Mouse (Mus musculus): ENCODE measurements around the gene Ubc. TPM values are rescaled to one million over a fixed set of nuclear protein-coding genes. Genes with fewer than 3 reads are reported as not detected.
A peak's percentile ranks its signal among the peaks of the same experiment; 100 is the strongest.

The Ubc gene
- polyA plus RNA-seq, 1 experiment = 1,123 TPM

GRCm38 (mm10) chr5:125403481-125404465, 13.8 kb upstream of the Ubc start:
- Histone ChIP-seq H3K4me1 (ENCODE audit: control insufficient read depth, insufficient read depth, low read length) (peaks cover 16% of the 10 kb centered on the region; the same call in 1 of the 2 replicates), H3K36me3 (ENCODE audit: control insufficient read depth, insufficient read depth, low read length) (no peaks in the 10 kb centered on the region), H3K4me3 (ENCODE audit: insufficient read depth, low read depth, low read length) (peak overlapping the region; percentile 30), H3K27me3 (replicated peaks; ENCODE audit: control insufficient read depth, insufficient read depth, low read length) (no peaks in the 10 kb centered on the region), H3K27ac (ENCODE audit: insufficient read depth, low read depth, low read length) (peak overlapping the region; percentile 83)
- 25% methylated on average over 31 of the region's 31 CpGs for WGBS
- TF ChIP-seq CTCF (conservative IDR thresholded peaks at IDR 0.05; ENCODE audit: insufficient read depth, insufficient read length, low read depth, low read length) (no peak), POLR2A (IDR thresholded peaks at IDR 0.05; ENCODE audit: low read depth, low read length) (no peak)
- DNase-seq = peak; percentile 86

DNA sequence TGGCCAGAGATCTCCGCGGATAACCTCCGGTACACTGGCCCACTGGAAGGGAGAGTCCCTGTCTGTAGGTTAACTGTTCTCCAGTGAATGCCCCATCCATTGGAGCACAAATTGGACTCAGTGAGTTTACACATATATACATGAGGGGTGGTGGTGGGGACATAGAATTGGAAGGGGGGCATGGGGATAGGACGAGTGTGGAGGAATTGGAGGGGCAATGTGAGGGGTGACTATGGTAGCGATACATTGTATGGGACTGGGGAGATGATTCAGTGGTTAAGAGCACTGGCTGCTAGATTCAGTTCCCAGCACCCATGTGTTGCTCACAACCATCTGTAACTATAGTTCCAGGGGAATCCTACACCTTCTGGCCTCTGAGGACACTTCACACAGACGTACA, 13.0 kb upstream of the Ubc start:
- no peaks in the 10 kb centered on the region for H3K36me3 ChIP-seq (ENCODE audit: control insufficient read depth, insufficient read depth, low read length)
- no peak for TF ChIP-seq POLR2A (IDR thresholded peaks at IDR 0.05; ENCODE audit: low read depth, low read length)
- TF ChIP-seq CTCF (conservative IDR thresholded peaks at IDR 0.05; ENCODE audit: insufficient read depth, insufficient read length, low read depth, low read length) = no peak
- no peak overlapping the region for H3K4me3 ChIP-seq (ENCODE audit: insufficient read depth, low read depth, low read length)
- no peaks in the 10 kb centered on the region for H3K27me3 ChIP-seq (replicated peaks; ENCODE audit: control insufficient read depth, insufficient read depth, low read length)
- H3K27ac ChIP-seq (ENCODE audit: insufficient read depth, low read depth, low read length) = peak overlapping the region; percentile 54
- no peak for DNase-seq
- WGBS = 71% methylated on average over 6 of the region's 6 CpGs
- peaks cover 16% of the 10 kb centered on the region; the same call in 1 of the 2 replicates for H3K4me1 ChIP-seq (ENCODE audit: control insufficient read depth, insufficient read depth, low read length)

DNA sequence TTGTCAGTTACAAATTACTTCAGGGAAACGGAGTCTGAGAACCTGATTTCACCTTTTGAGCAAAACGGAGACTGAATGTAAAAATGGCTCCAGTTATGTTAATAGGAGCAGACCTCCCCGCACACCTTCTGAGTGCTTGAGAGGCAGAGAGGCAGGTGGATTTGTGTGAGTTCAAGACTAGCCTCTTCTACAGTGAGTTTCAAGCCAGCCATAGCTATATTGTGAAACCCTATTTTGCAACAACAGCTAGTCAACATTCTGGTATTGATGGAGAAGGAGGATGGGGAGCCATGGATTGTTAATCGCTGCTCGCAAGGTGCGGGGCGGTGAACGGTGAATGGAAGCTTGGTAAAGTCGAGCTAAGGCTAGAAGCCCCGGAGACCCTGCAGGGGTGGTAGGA, 12.5 kb upstream of the Ubc start:
- DNase-seq = no peak
- 82% methylated on average over 10 of the region's 10 CpGs for WGBS
- Histone ChIP-seq H3K4me3 (ENCODE audit: insufficient read depth, low read depth, low read length) (no peak overlapping the region), H3K27me3 (replicated peaks; ENCODE audit: control insufficient read depth, insufficient read depth, low read length) (no peaks in the 10 kb centered on the region), H3K27ac (ENCODE audit: insufficient read depth, low read depth, low read length) (no peak overlapping the region), H3K4me1 (ENCODE audit: control insufficient read depth, insufficient read depth, low read length) (peaks cover 16% of the 10 kb centered on the region; the same call in 1 of the 2 replicates), H3K36me3 (ENCODE audit: control insufficient read depth, insufficient read depth, low read length) (no peaks in the 10 kb centered on the region)
- no peak for TF ChIP-seq CTCF (conservative IDR thresholded peaks at IDR 0.05; ENCODE audit: insufficient read depth, insufficient read length, low read depth, low read length)
- TF ChIP-seq POLR2A (IDR thresholded peaks at IDR 0.05; ENCODE audit: low read depth, low read length) = no peak

DNA sequence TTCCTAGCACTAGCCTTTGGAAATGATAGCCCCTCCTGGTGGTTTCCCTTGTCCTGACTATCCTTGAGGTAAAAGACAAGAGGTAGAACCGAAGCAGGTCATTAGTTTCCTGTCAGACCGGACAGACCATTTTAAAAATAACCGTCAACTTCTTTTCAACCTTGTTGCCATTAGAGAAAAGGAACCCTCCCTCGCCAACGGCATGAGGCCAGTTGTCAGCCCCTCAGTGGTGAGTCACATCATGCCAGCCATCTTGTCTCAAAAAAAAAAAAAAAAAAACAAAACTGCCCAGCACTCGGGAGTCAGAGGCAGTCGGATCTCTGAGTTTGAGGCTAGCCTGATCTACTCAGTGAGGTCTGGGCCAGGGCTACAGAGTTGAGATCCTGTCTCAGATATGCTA, 10.9 kb upstream of the Ubc start:
- peak; percentile 20 for DNase-seq
- 38% methylated on average over 7 of the region's 7 CpGs for WGBS
- Histone ChIP-seq H3K4me3 (ENCODE audit: insufficient read depth, low read depth, low read length) (no peak overlapping the region), H3K4me1 (ENCODE audit: control insufficient read depth, insufficient read depth, low read length) (peaks cover 7% of the 10 kb centered on the region; the same call in 1 of the 2 replicates), H3K36me3 (ENCODE audit: control insufficient read depth, insufficient read depth, low read length) (no peaks in the 10 kb centered on the region), H3K27ac (ENCODE audit: insufficient read depth, low read depth, low read length) (no peak overlapping the region), H3K27me3 (replicated peaks; ENCODE audit: control insufficient read depth, insufficient read depth, low read length) (no peaks in the 10 kb centered on the region)
- TF ChIP-seq POLR2A (IDR thresholded peaks at IDR 0.05; ENCODE audit: low read depth, low read length) (no peak), CTCF (conservative IDR thresholded peaks at IDR 0.05; ENCODE audit: insufficient read depth, insufficient read length, low read depth, low read length) (no peak)

- Histone ChIP-seq H3K36me3 (ENCODE audit: control insufficient read depth, insufficient read depth, low read length) (no peaks in the 10 kb centered on the region), H3K27ac (ENCODE audit: insufficient read depth, low read depth, low read length) (peak overlapping the region; percentile 60), H3K4me3 (ENCODE audit: insufficient read depth, low read depth, low read length) (no peak overlapping the region), H3K4me1 (ENCODE audit: control insufficient read depth, insufficient read depth, low read length) (peaks cover 30% of the 10 kb centered on the region; the same call in 1 of the 2 replicates), H3K27me3 (replicated peaks; ENCODE audit: control insufficient read depth, insufficient read depth, low read length) (no peaks in the 10 kb centered on the region)
- no peak for DNase-seq
- TF ChIP-seq POLR2A (IDR thresholded peaks at IDR 0.05; ENCODE audit: low read depth, low read length) (no peak), CTCF (conservative IDR thresholded peaks at IDR 0.05; ENCODE audit: insufficient read depth, insufficient read length, low read depth, low read length) (no peak)
- WGBS = 68% methylated on average over 3 of the region's 3 CpGs
These were observed 5.0 kb upstream of the Ubc start for GRCm38 (mm10) chr5:125395008-125395407.

DNA sequence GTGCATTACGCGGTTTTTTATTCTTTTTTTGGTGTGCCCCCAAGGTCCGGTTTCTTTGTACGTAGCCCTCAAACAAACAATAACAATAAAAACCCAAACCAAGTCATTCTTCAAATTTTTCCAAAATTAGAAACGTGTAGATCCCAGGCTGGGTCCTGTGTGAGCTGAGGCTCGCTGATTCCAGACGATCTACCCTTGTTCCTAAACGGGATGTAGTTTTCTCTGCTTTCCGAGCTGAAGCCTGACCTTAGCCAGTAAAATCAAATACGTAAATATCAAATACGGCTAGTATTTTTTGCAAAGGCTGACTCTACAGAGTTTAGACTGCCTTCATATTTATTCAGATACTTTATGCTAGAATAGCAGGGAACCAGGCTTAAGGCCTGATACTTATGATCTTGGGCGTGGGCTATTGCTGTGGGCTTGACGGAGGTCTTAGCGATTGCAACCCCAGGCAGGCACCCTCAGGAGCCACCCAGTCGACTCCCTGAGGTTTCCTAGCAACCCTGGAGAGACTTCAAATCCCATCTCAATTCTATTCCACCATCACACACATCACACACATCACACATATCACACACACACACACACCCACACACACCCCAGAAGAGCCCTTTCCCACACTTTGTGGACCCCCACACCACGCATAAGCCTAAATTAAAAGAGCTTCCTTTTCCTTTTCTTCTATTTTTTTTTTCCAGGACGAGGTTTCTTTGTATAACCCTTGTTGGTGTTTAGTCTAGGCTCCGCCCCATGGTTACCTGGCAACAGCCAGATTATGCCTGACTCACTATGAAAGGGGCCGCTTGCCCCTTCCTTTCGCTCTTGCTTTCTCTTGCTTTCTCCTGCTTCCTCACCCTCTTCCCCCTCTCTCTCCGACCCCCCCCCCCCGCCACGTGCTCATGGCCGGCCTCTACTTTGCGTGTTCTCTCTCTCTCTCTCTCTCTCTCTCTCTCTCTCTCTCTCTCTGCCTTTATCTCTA, 3.9 kb upstream of the Ubc start:
- Histone ChIP-seq H3K27me3 (replicated peaks; ENCODE audit: control insufficient read depth, insufficient read depth, low read length) (no peaks in the 10 kb centered on the region), H3K4me1 (ENCODE audit: control insufficient read depth, insufficient read depth, low read length) (peaks cover 30% of the 10 kb centered on the region; the same call in 1 of the 2 replicates), H3K27ac (ENCODE audit: insufficient read depth, low read depth, low read length) (peak overlapping the region; percentile 100), H3K4me3 (ENCODE audit: insufficient read depth, low read depth, low read length) (peak overlapping the region; percentile 33), H3K36me3 (ENCODE audit: control insufficient read depth, insufficient read depth, low read length) (no peaks in the 10 kb centered on the region; the same call in 1 of the 2 replicates)
- 3% methylated on average over 23 of the region's 25 CpGs for WGBS
- TF ChIP-seq POLR2A (IDR thresholded peaks at IDR 0.05; ENCODE audit: low read depth, low read length) (no peak), CTCF (conservative IDR thresholded peaks at IDR 0.05; ENCODE audit: insufficient read depth, insufficient read length, low read depth, low read length) (no peak)
- DNase-seq = peak; percentile 91

Data from kidney, adult 2 months (tissue).